ENCODE assay signal across 12 mouse cellular contexts in the genomic region with DNA sequence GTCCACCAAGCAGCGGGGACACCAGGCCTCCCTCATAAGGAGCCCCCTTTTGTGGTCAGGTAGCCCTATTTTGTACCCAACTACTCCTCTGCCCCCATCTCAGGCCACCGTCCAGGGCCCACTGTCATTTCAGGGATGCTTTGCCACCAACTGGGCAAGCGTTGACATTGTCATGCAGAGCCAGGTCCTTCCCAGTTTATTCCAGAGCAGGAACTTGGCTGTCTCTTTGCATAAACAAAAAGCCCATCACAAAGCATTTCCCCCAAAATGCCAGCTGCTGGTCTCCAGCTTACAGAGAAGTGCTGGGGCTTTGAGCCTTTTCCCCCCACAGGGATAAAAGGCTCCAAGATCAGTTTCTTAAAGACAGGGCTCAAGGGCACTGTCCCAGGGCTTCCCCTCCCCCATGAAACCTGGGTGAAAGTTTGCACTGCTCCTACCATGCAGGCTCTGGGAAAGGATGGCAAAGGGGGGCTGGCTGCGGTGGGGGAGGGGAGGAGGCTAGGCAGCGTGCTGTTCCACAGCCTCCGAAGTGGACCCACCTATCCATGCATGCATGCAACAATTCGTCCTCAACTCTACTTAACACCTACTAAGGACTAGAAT.
"Had no signal": no experiment of that assay in that cellular context is flagged by ENCODE, and none has a peak within 500 bp of the region (broad histone marks: within the 10 kb centered on the region; RNA-seq: fewer than 3 reads in every experiment).

No protein-coding gene starts in this region.

- H3K4me3 ChIP-seq: layer of hippocampus, adult 2 months; limb, embryonic 12.5 days; liver, embryonic 13.5 days; neural tube, embryonic 13.5 days had no signal

- ATAC-seq: liver, postnatal 0 days had no signal

- H3K36me3 ChIP-seq: limb, embryonic 12.5 days; liver, embryonic 13.5 days; neural tube, embryonic 13.5 days had no signal

- DNase-seq: kidney, postnatal 10 days; kidney, postnatal 4 days; liver; liver, embryonic 13.5 days; liver, postnatal 0 days; lung, postnatal 36 days; right cerebral cortex, adult 18-20 months; right cerebral cortex, postnatal 25 days; thymus, postnatal 36 days had no signal

- H3K4me2 ChIP-seq: limb, embryonic 12.5 days; liver, embryonic 13.5 days; neural tube, embryonic 13.5 days had no signal

- H3K9ac ChIP-seq: limb, embryonic 12.5 days; liver, embryonic 13.5 days; liver, postnatal 0 days; neural tube, embryonic 13.5 days had no signal

- H3K27ac ChIP-seq: layer of hippocampus, adult 2 months; limb, embryonic 12.5 days; liver, embryonic 13.5 days; neural tube, embryonic 13.5 days had no signal

- H3K4me1 ChIP-seq: liver, embryonic 13.5 days; neural tube, embryonic 13.5 days had no signal

- H3K27me3 ChIP-seq: liver, embryonic 13.5 days; neural tube, embryonic 13.5 days had no signal

- H3K9me3 ChIP-seq: limb, embryonic 12.5 days; liver, embryonic 13.5 days; neural tube, embryonic 13.5 days had no signal
